Mouse (Mus musculus) cerebellum, adult (tissue): Measurements from ENCODE around the gene Gm11172.
"Not testable (repeated sequence)": the region's sequence is repeated elsewhere in the genome, so short reads cannot be mapped to it uniquely, and the experiment has no call there.

Experiments
- ATAC-seq: cut with Nextera tagmentation; 2 replicates; pipeline ENCODE4 v1.9.2; 2017; ENCODE audit warnings: mild to moderate bottlenecking, moderate library complexity, mixed read lengths; ENCODE audit not compliant: insufficient number of reproducible peaks, low FRiP score, low TSS enrichment

The Gm11172 gene

GRCm38 (mm10) chr16:10784793-10785370 is 27.8 kb upstream of the Gm11172 start:
- peak; percentile 47; the same call in 1 of the 2 replicates for ATAC-seq

- peak; percentile 45 for ATAC-seq
Observed at GRCm38 (mm10) chr16:10785371-10786231, 27.1 kb upstream of the Gm11172 start, which contains the start of gene Socs1. Socs1 (minus strand) TSS chr16:10785536.

- ATAC-seq: peak; percentile 68
Observed at GRCm38 (mm10) chr16:10786288-10786687, 26.4 kb upstream of the Gm11172 start.

GRCm38 (mm10) chr16:10786782-10787547 is 25.8 kb upstream of the Gm11172 start:
- ATAC-seq: no peak

GRCm38 (mm10) chr16:10787548-10788058 is 25.1 kb upstream of the Gm11172 start:
- no peak for ATAC-seq

- no peak for ATAC-seq
Observed at GRCm38 (mm10) chr16:10788271-10788670, 24.4 kb upstream of the Gm11172 start, which contains the start of gene Tnp2. Tnp2 (minus strand) TSS chr16:10788660.

- ATAC-seq: no peak
Observed at GRCm38 (mm10) chr16:10788866-10789265, 23.8 kb upstream of the Gm11172 start.

GRCm38 (mm10) chr16:10790702-10791101 is 22.0 kb upstream of the Gm11172 start, which contains the start of gene Prm3:
Prm3 (minus strand) TSS chr16:10790914.
- no peak for ATAC-seq

- ATAC-seq: no peak
Observed at GRCm38 (mm10) chr16:10796034-10796433, 16.7 kb upstream of the Gm11172 start, which contains the start of gene Prm2. Prm2 (minus strand) TSS chr16:10796134.

- not testable (repeated sequence) for ATAC-seq
Observed at GRCm38 (mm10) chr16:10802420-10802819, 10.3 kb upstream of the Gm11172 start.

- ATAC-seq: no peak
Observed at GRCm38 (mm10) chr16:10805789-10806527, 6.8 kb upstream of the Gm11172 start, which contains the start of gene Prm1. Prm1 (minus strand) TSS chr16:10805839.

- ATAC-seq: no peak
Observed at GRCm38 (mm10) chr16:10810376-10810775, 2.3 kb upstream of the Gm11172 start.

- ATAC-seq: no peak
Observed at GRCm38 (mm10) chr16:10813726-10814125, 1.0 kb downstream of the Gm11172 start.

GRCm38 (mm10) chr16:10814864-10815263 is 2.1 kb downstream of the Gm11172 start:
- ATAC-seq: no peak

- no peak for ATAC-seq
Observed at GRCm38 (mm10) chr16:10818579-10819135, 5.9 kb downstream of the Gm11172 start.

GRCm38 (mm10) chr16:10819966-10820365 is 7.3 kb downstream of the Gm11172 start:
- no peak for ATAC-seq

GRCm38 (mm10) chr16:10821387-10821786 is 8.7 kb downstream of the Gm11172 start:
- ATAC-seq: no peak

- no peak for ATAC-seq
Observed at GRCm38 (mm10) chr16:10824536-10824935, 11.8 kb downstream of the Gm11172 start.

GRCm38 (mm10) chr16:10825840-10826239 is 13.1 kb downstream of the Gm11172 start:
- ATAC-seq: no peak
